In genomic region chr4:57290049-57290448, GRCm38 (mm10) we compare ENCODE assay signal across 25 mouse cellular contexts. TPM values are rescaled to one million over a fixed set of nuclear protein-coding genes. Genes with fewer than 3 reads are reported as not detected.
DNase-seq lines count a peak whose midpoint lies in the region; ATAC-seq and TF ChIP-seq lines count a peak whose summit lies in the region.
"Had no signal": no experiment of that assay in that cellular context is flagged by ENCODE, and none has a peak within 500 bp of the region (broad histone marks: within the 10 kb centered on the region; RNA-seq: fewer than 3 reads in every experiment).

No protein-coding gene starts in this region.

- TF ChIP-seq EP300 in ES-Bruce4 (IDR thresholded peaks at IDR 0.05; ENCODE audit: insufficient read depth, low read depth, low read length) = peak; percentile 67

- H3K4me1 ChIP-seq in E14TG2a.4 (replicated peaks; ENCODE audit: low read depth, low read length) (peaks cover 81% of the 10 kb centered on the region), ES-Bruce4 (ENCODE audit: control insufficient read depth, insufficient read depth, low read length) (peaks cover 4% of the 10 kb centered on the region)
- H3K4me1 ChIP-seq in cerebellum, adult 2 months (ENCODE audit: control insufficient read depth, insufficient read depth, low read length) = peaks cover 12% of the 10 kb centered on the region
- no peaks in the 10 kb centered on the region for H3K4me1 ChIP-seq in midbrain, embryonic 13.5 days (replicated peaks)
- H3K4me1 ChIP-seq: forebrain, embryonic 10.5 days; forebrain, embryonic 12.5 days had no signal

- TF ChIP-seq CTCF in E14TG2a.4 (conservative IDR thresholded peaks at IDR 0.05; ENCODE audit: low read length) = no peak
- TF ChIP-seq CTCF in ES-Bruce4 (IDR thresholded peaks at IDR 0.05; ENCODE audit: low read depth, low read length) = no peak
- TF ChIP-seq CTCF in cerebellum, adult 2 months (IDR thresholded peaks at IDR 0.05; ENCODE audit: borderline replicate concordance, insufficient read depth, low read depth, low read length) = no peak

- no peak for ATAC-seq in midbrain, embryonic 13.5 days
- ATAC-seq: activated CD4-positive, CD25-positive, alpha-beta regulatory T cell, adult 4 months; forebrain, embryonic 14.5 days; forebrain, embryonic 16.5 days; Patski had no signal

- H3K36me3 ChIP-seq in E14TG2a.4 (ENCODE audit: insufficient read depth, low read length) (peaks cover 7% of the 10 kb centered on the region; the same call in 1 of the 2 replicates), ES-Bruce4 (ENCODE audit: control insufficient read depth, insufficient read depth, low read length, poor library complexity, severe bottlenecking) (no peaks in the 10 kb centered on the region)
- H3K36me3 ChIP-seq in midbrain, embryonic 13.5 days = no peaks in the 10 kb centered on the region
- H3K36me3 ChIP-seq: embryonic facial prominence, embryonic 13.5 days; embryonic facial prominence, embryonic 15.5 days; forebrain, embryonic 10.5 days; forebrain, embryonic 12.5 days; G1E had no signal

- no peak overlapping the region for H3K9ac ChIP-seq in ES-Bruce4 (ENCODE audit: low read depth, poor library complexity, severe bottlenecking)
- H3K9ac ChIP-seq in midbrain, embryonic 13.5 days (replicated peaks) = no peak overlapping the region
- H3K9ac ChIP-seq: embryonic facial prominence, embryonic 13.5 days; embryonic facial prominence, embryonic 15.5 days; forebrain, embryonic 12.5 days had no signal

- peak; percentile 96 for DNase-seq in R1 (ENCODE audit: low read depth, low spot score)
- DNase-seq in spleen, postnatal 36 days (ENCODE audit: low spot score in 2 of 2) = no peak
- DNase-seq in cerebellum, adult 2 months = no peak
- DNase-seq: adrenal gland, adult 8-10 months; adrenal gland, postnatal 14 days; adrenal gland, postnatal 36 days; cerebellum, adult 11-12 months; cerebellum, adult 8-10 months; cerebellum, adult 9-11 months; cerebellum, postnatal 14 days; cerebellum, postnatal 36 days; embryo, embryonic 11 days had no signal

- H3K4me2 ChIP-seq in midbrain, embryonic 13.5 days (replicated peaks) = no peak overlapping the region
- H3K4me2 ChIP-seq: embryonic facial prominence, embryonic 13.5 days; embryonic facial prominence, embryonic 15.5 days; forebrain, embryonic 12.5 days had no signal

- peak overlapping the region; percentile 43 for H3K4me3 ChIP-seq in E14TG2a.4 (replicated peaks; ENCODE audit: low read length)
- H3K4me3 ChIP-seq in ES-Bruce4 (ENCODE audit: low read depth, low read length) = no peak overlapping the region
- H3K4me3 ChIP-seq in cerebellum, adult 2 months (replicated peaks; ENCODE audit: insufficient read depth, low read depth, low read length) = no peak overlapping the region
- no peak overlapping the region for H3K4me3 ChIP-seq in midbrain, embryonic 13.5 days (replicated peaks)
- H3K4me3 ChIP-seq: embryonic facial prominence, embryonic 13.5 days; embryonic facial prominence, embryonic 15.5 days; erythroblast, embryonic 14.5 days; forebrain, embryonic 10.5 days; forebrain, embryonic 12.5 days had no signal

- H3K27me3 ChIP-seq in E14TG2a.4 (ENCODE audit: insufficient read depth, low read length) = no peaks in the 10 kb centered on the region
- H3K27me3 ChIP-seq in ES-Bruce4 (ENCODE audit: control insufficient read depth, insufficient read depth, low read length, poor library complexity, severe bottlenecking) = no peaks in the 10 kb centered on the region
- no peaks in the 10 kb centered on the region for H3K27me3 ChIP-seq in cerebellum, adult 2 months (ENCODE audit: control insufficient read depth, insufficient read depth, low read length)
- no peaks in the 10 kb centered on the region; the same call in 1 of the 2 replicates for H3K27me3 ChIP-seq in midbrain, embryonic 13.5 days
- H3K27me3 ChIP-seq: embryonic facial prominence, embryonic 13.5 days; embryonic facial prominence, embryonic 15.5 days; forebrain, embryonic 12.5 days; Patski had no signal

- no peaks in the 10 kb centered on the region for H3K9me3 ChIP-seq in E14TG2a.4 (ENCODE audit: low read length)
- no peaks in the 10 kb centered on the region for H3K9me3 ChIP-seq in ES-Bruce4 (replicated peaks; ENCODE audit: control insufficient read depth, insufficient read depth, low read length, poor library complexity, severe bottlenecking)
- H3K9me3 ChIP-seq in midbrain, embryonic 13.5 days = no peaks in the 10 kb centered on the region
- H3K9me3 ChIP-seq: embryonic facial prominence, embryonic 13.5 days; embryonic facial prominence, embryonic 15.5 days; forebrain, embryonic 10.5 days had no signal

- no peak for TF ChIP-seq POLR2A in ES-Bruce4 (IDR thresholded peaks at IDR 0.05; ENCODE audit: insufficient read depth, low read length)
- no peak for TF ChIP-seq POLR2A in cerebellum, adult 2 months (IDR thresholded peaks at IDR 0.05; ENCODE audit: borderline replicate concordance, insufficient read depth, low read length)

- 94% methylated on average over 6 of the region's 6 CpGs for WGBS in cerebellum, adult 2 months
- WGBS in midbrain, embryonic 13.5 days = 94% methylated on average over 6 of the region's 6 CpGs

- H3K27ac ChIP-seq in ES-Bruce4 (ENCODE audit: insufficient read depth, low read length) = peak overlapping the region; percentile 66
- no peak overlapping the region for H3K27ac ChIP-seq in cerebellum, adult 2 months (ENCODE audit: insufficient read depth, low read length)
- H3K27ac ChIP-seq in midbrain, embryonic 13.5 days = no peak overlapping the region
- H3K27ac ChIP-seq: embryonic facial prominence, embryonic 13.5 days; embryonic facial prominence, embryonic 15.5 days; forebrain, embryonic 10.5 days; forebrain, embryonic 12.5 days had no signal

RNA-seq across cellular contexts. Expression of gene Ptpn3, which starts 11.6 kb away (rescaled TPM):
- 30.6 and 34.8 TPM in 2 replicates for polyA plus RNA-seq in ES-Bruce4 (2011; ENCODE audit: insufficient read depth, insufficient read length, low read depth, missing spikeins)
- 13.5 and 14.6 TPM in 2 replicates for polyA plus RNA-seq in cerebellum, adult 2 months (2012; rRNA removed)
- polyA plus RNA-seq in midbrain, embryonic 13.5 days (2015; fragmentation: Nextera tagmentation; extraction: Ambion mirVana) = 1.5 and 1.6 TPM in 2 replicates
- polyA plus RNA-seq: erythroblast, embryonic 14.5 days; G1E had no signal
